Mouse (Mus musculus) ES-E14 (cell line): ENCODE data around the gene Gm49601. TPM values are rescaled to one million over a fixed set of nuclear protein-coding genes. Genes with fewer than 3 reads are reported as not detected.

Experiments used
- DNase-seq: peaks from one replicate; pipeline ENCODE4 v3.0.0-alpha.2; 2013; ENCODE audit warnings: low read depth, low spot score
- H3K27ac ChIP-seq: 2 replicates; pipeline ENCODE4 v1.5.1; 2012; ENCODE audit warnings: low read depth, mild to moderate bottlenecking, low read length, moderate library complexity, mixed read lengths; ENCODE audit not compliant: poor library complexity, insufficient read depth, severe bottlenecking
- H3K36me3 ChIP-seq: 2 replicates; pipeline ENCODE4 v1.6.1; 2012; ENCODE audit warnings: mild to moderate bottlenecking, low read length, moderate library complexity, mixed read lengths; ENCODE audit not compliant: control insufficient read depth, poor library complexity, insufficient read depth, severe bottlenecking
- H3K4me1 ChIP-seq, 2 experiments: fragments of 150-350 bp in 1 of 2; sonication (generic) in 1 of 2; 2 replicates each; pipeline ENCODE4 v1.6.1; 2012; ENCODE audit warnings: low read length in 2 of 2, mild to moderate bottlenecking in 1 of 2, mixed read lengths in 1 of 2; ENCODE audit not compliant: control insufficient read depth in 2 of 2, insufficient read depth in 2 of 2, poor library complexity in 1 of 2
- H3K4me3 ChIP-seq, 2 experiments: fragments of 150-350 bp in 1 of 2; sonication (generic) in 1 of 2; 2 replicates each; pipeline ENCODE4 v1.5.1; 2012; ENCODE audit warnings: low read length in 2 of 2, low read depth in 1 of 2, mild to moderate bottlenecking in 1 of 2, mixed read lengths in 1 of 2; ENCODE audit not compliant: insufficient read depth in 1 of 2, poor library complexity in 1 of 2, severe bottlenecking in 1 of 2
- H3K9ac ChIP-seq: 2 replicates; pipeline ENCODE4 v1.6.1; 2012; ENCODE audit warnings: low read depth, mild to moderate bottlenecking, low read length, mixed read lengths; ENCODE audit not compliant: poor library complexity, insufficient read depth, severe bottlenecking
- H3K9me3 ChIP-seq: fragments of 150-350 bp; sonication (generic); 2 replicates; pipeline ENCODE4 v1.6.1; 2012; ENCODE audit warnings: low read depth, mild to moderate bottlenecking, low read length; ENCODE audit not compliant: control insufficient read depth, insufficient read depth
- CHD2 ChIP-seq: IDR thresholded peaks from 2 replicates; pipeline ENCODE4 v1.6.1; 2014; ENCODE audit warnings: mild to moderate bottlenecking, low read depth, low read length, inconsistent platforms
- HCFC1 ChIP-seq: IDR thresholded peaks from 2 replicates; pipeline ENCODE4 v1.6.1; 2012; ENCODE audit warnings: low read length, inconsistent platforms, borderline replicate concordance; ENCODE audit not compliant: insufficient read depth
- MAFK ChIP-seq: IDR thresholded peaks from 2 replicates; pipeline ENCODE4 v1.6.1; 2014; ENCODE audit warnings: mild to moderate bottlenecking, low read depth, low read length, inconsistent platforms; ENCODE audit not compliant: insufficient read depth
- ZC3H11A ChIP-seq: IDR thresholded peaks from 2 replicates; pipeline ENCODE4 v1.6.1; 2012; ENCODE audit warnings: low read depth, mild to moderate bottlenecking, inconsistent platforms, low read length, borderline replicate concordance
- ZNF384 ChIP-seq: IDR thresholded peaks from 2 replicates; pipeline ENCODE4 v1.6.1; 2012; ENCODE audit warnings: low read depth, low read length, inconsistent platforms
- in situ Hi-C, 2 experiments: fragments of 600-800 bp; cut with MboI; formaldehyde crosslinking; loops; one replicate each; pipeline ENCODE4 v1.15.1; 2025; ENCODE audit warnings: low sequenced_read_pairs in 2 of 2, inconsistent platforms in 1 of 2; ENCODE audit not compliant: unreplicated experiment in 2 of 2
- total RNA-seq: library from RNA; depleted of rRNA; stranded (reverse); fragments of 300-350 nt; gene quantifications from 2 replicates; pipeline ENCODE4 v1.2.3, GENCODE M21; 2012

The Gm49601 gene
- total RNA-seq, 1 experiment: 1.7 TPM

DNA sequence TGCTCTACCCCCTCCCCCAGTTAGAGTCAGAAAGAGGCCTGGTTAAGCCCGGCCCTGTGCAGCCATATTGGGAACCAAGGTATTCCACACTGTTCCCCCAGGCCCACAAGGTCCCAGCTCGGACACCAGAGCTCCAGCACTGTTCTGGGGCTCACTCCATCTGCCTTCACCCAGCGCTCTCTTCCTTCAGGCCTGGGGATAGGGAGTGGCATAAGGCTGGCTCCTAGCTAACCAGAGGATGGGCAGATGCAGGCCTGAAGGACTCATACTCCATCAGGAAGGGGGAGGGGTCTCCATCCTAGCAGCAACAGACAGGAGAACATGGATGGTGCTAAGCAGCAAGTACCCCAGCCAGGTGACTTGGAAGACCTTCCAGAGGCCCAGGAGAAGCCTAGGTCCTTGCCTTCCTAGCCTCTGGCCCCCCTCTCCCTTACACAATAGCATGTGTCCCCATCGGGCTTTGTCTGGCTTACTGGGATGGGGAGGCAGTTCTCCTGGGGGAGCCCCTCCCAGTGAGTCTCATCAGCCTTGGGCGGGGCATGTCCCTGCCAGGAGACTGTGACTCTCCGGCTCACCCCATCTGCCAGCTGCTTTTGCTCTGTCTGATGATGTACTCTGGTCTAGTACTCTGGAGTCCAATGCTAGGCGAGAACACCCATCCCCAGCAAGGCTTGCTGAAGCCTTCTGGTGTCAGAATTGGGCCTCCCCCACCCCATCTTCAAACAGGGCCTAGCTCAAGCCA lies 2.1 kb upstream of the Gm49601 start:
- Histone ChIP-seq H3K36me3 (no peaks in the 10 kb centered on the region), H3K9ac (no peak overlapping the region), H3K4me3 (no peak overlapping the region), H3K27ac (no peak overlapping the region), H3K4me1 (no peaks in the 10 kb centered on the region), H3K9me3 (no peaks in the 10 kb centered on the region)
- DNase-seq: no peak
- in situ Hi-C loops: loop anchor here in 1 of 2 experiments (10.0 kb wide), 1 partner anchor 164 kb away; no protein-coding TSS in a partner anchor
- TF ChIP-seq ZNF384: no peak
- TF ChIP-seq CHD2: no peak
- no peak for TF ChIP-seq HCFC1
- no peak for TF ChIP-seq ZC3H11A
- no peak for TF ChIP-seq MAFK

GRCm38 (mm10) chr16:18627163-18627562 lies 936 bp upstream of the Gm49601 start:
- Histone ChIP-seq H3K27ac (no peak overlapping the region), H3K36me3 (no peaks in the 10 kb centered on the region), H3K4me3 (no peak overlapping the region), H3K4me1 (peaks cover 0 to 8% of the 10 kb centered on the region in 2 experiments; a peak in 1 of 4 replicates), H3K9ac (no peak overlapping the region), H3K9me3 (no peaks in the 10 kb centered on the region)
- in situ Hi-C loops: loop anchor here in 1 of 2 experiments (10.0 kb wide), 1 partner anchor 162 kb away; no protein-coding TSS in a partner anchor
- no peak for TF ChIP-seq ZNF384
- no peak for TF ChIP-seq HCFC1
- TF ChIP-seq MAFK: no peak
- no peak for TF ChIP-seq CHD2
- TF ChIP-seq ZC3H11A: no peak
- no peak for DNase-seq

- TF ChIP-seq CHD2 (no peak), ZNF384 (no peak), HCFC1 (no peak), ZC3H11A (no peak), MAFK (no peak)
- Histone ChIP-seq H3K36me3 (no peaks in the 10 kb centered on the region), H3K9ac (peak overlapping the region; percentile 48; the same call in 1 of the 2 replicates), H3K4me1 (peaks cover 0 to 11% of the 10 kb centered on the region in 2 experiments; a peak in 1 of 4 replicates), H3K4me3 (peak overlapping the region; percentile 15 to 65; a peak in 3 of 4 replicates), H3K27ac (no peak overlapping the region), H3K9me3 (no peaks in the 10 kb centered on the region)
- in situ Hi-C loops: loop anchor here in 1 of 2 experiments (10.0 kb wide), 1 partner anchor 161 kb away; no protein-coding TSS in a partner anchor
- DNase-seq: no peak
Observed at GRCm38 (mm10) chr16:18625791-18626311, 376 bp downstream of the Gm49601 start.

GRCm38 (mm10) chr16:18625097-18625496 lies 1.1 kb downstream of the Gm49601 start:
- Histone ChIP-seq H3K4me1 (peaks cover 0 to 11% of the 10 kb centered on the region in 2 experiments; a peak in 1 of 4 replicates), H3K4me3 (no peak overlapping the region), H3K27ac (no peak overlapping the region), H3K36me3 (no peaks in the 10 kb centered on the region), H3K9me3 (no peaks in the 10 kb centered on the region), H3K9ac (no peak overlapping the region)
- TF ChIP-seq ZNF384 (no peak), CHD2 (no peak), ZC3H11A (no peak), HCFC1 (no peak), MAFK (no peak)
- in situ Hi-C loops: loop anchor here in 1 of 2 experiments (10.0 kb wide), 1 partner anchor 160 kb away; no protein-coding TSS in a partner anchor
- no peak for DNase-seq
